In genomic region chr12:55079726-55080600, GRCm38 (mm10) we compare ENCODE assay signal across 8 mouse cellular contexts. TPM values are rescaled to one million over a fixed set of nuclear protein-coding genes. Genes with fewer than 3 reads are reported as not detected.
DNase-seq lines count a peak whose midpoint lies in the region; ATAC-seq lines count a peak whose summit lies in the region.
"Not testable (repeated sequence)": the region's sequence is repeated elsewhere in the genome, so short reads cannot be mapped to it uniquely, and the experiment has no call there.

Gene 2700097O09Rik (minus strand): TSS chr12:55080110.
Gene Srp54a (plus strand): TSS chr12:55080262.

- H3K9me3 ChIP-seq in heart, embryonic 13.5 days; liver, embryonic 12.5 days (replicated peaks); stomach, embryonic 15.5 days: not testable (repeated sequence)

- under 1% methylated on average over 60 of the region's 60 CpGs for WGBS in heart, embryonic 13.5 days
- under 1% methylated on average over 60 of the region's 60 CpGs for WGBS in liver, embryonic 12.5 days (ENCODE audit: insufficient replicate concordance)
- WGBS in stomach, embryonic 15.5 days, result under 1% methylated on average over 60 of the region's 60 CpGs

- H3K4me2 ChIP-seq in heart, embryonic 13.5 days, result peak within 1 kb of the TSS; percentile 78
- H3K4me2 ChIP-seq in liver, embryonic 12.5 days, result peak within 1 kb of the TSS; percentile 74
- peak within 1 kb of the TSS; percentile 62 for H3K4me2 ChIP-seq in stomach, embryonic 15.5 days

- H3K27me3 ChIP-seq in heart, embryonic 13.5 days (replicated peaks); liver, embryonic 12.5 days (replicated peaks); stomach, embryonic 15.5 days (replicated peaks): not testable (repeated sequence)

- ATAC-seq in erythroid progenitor cell, adult 5-6 weeks (replicated peaks; ENCODE audit: low FRiP score, poor library complexity, severe bottlenecking), result peak; percentile 95
- peak; percentile 95 for ATAC-seq in heart, embryonic 13.5 days (ENCODE audit: extremely low read depth, insufficient number of reproducible peaks, low FRiP score, low TSS enrichment)
- ATAC-seq in liver, embryonic 12.5 days, result peak; percentile 97
- peak; percentile 97 for ATAC-seq in stomach, embryonic 15.5 days (ENCODE audit: insufficient read depth, low FRiP score, low read depth)

- H3K4me3 ChIP-seq in heart, embryonic 13.5 days, result peak within 1 kb of the TSS; percentile 77
- H3K4me3 ChIP-seq in liver, embryonic 12.5 days, result peak within 1 kb of the TSS; percentile 85
- peak within 1 kb of the TSS; percentile 77 for H3K4me3 ChIP-seq in stomach, embryonic 15.5 days (replicated peaks)

- peak within 1 kb of the TSS; percentile 92 for H3K9ac ChIP-seq in heart, embryonic 13.5 days
- peak within 1 kb of the TSS; percentile 92 for H3K9ac ChIP-seq in liver, embryonic 12.5 days
- peak within 1 kb of the TSS; percentile 81 for H3K9ac ChIP-seq in stomach, embryonic 15.5 days

- H3K27ac ChIP-seq in heart, embryonic 13.5 days (replicated peaks), result peak within 1 kb of the TSS; percentile 93
- peak within 1 kb of the TSS; percentile 89 for H3K27ac ChIP-seq in liver, embryonic 12.5 days
- H3K27ac ChIP-seq in stomach, embryonic 15.5 days, result peak within 1 kb of the TSS; percentile 93

- H3K36me3 ChIP-seq in heart, embryonic 13.5 days; liver, embryonic 12.5 days; stomach, embryonic 15.5 days: not testable (repeated sequence)

- peak; percentile 96 for DNase-seq in CD4-positive helper T cell, adult 2 months (ENCODE audit: low read depth, low spot score)
- DNase-seq in brain, embryonic 18.5 days (ENCODE audit: low read depth, low spot score), result peak; percentile 85
- peak; percentile 97 for DNase-seq in kidney, postnatal 10 days
- peak; percentile 93 to 94 for DNase-seq in natural killer cell, adult 2 months (ENCODE audit: low spot score in 2 of 2)

- not testable (repeated sequence) for H3K4me1 ChIP-seq in heart, embryonic 13.5 days; stomach, embryonic 15.5 days
- H3K4me1 ChIP-seq in liver, embryonic 12.5 days, result peaks cover 23% of the 10 kb centered on the region; the same call in 1 of the 2 replicates

RNA-seq across cellular contexts. Expression of gene 2700097O09Rik, which starts in this region (rescaled TPM):
- total RNA-seq in erythroid progenitor cell, adult 5-6 weeks (2015; ENCODE audit: low replicate concordance), result 9.7 and 27.2 TPM in 2 replicates
- total RNA-seq in erythroid progenitor cell, adult 5-6 weeks (2017; ENCODE audit: low replicate concordance), result 6.7 and 9.9 TPM in 2 replicates
- polyA plus RNA-seq in heart, embryonic 13.5 days (2015; fragmentation: Nextera tagmentation; extraction: Ambion mirVana), result 25.3 and 30.6 TPM in 2 replicates
- 31.5 and 33.0 TPM in 2 replicates for polyA plus RNA-seq in liver, embryonic 12.5 days (2016; fragmentation: Nextera tagmentation; extraction: Ambion mirVana)
- polyA plus RNA-seq in stomach, embryonic 15.5 days (2015; fragmentation: Nextera tagmentation; extraction: Ambion mirVana), result 32.2 and 33.3 TPM in 2 replicates

RNA-seq across cellular contexts. Expression of gene Srp54a, which starts in this region (rescaled TPM):
- total RNA-seq in erythroid progenitor cell, adult 5-6 weeks (2015; ENCODE audit: low replicate concordance), result 44.0 and 56.9 TPM in 2 replicates
- 84.2 and 116 TPM in 2 replicates for total RNA-seq in erythroid progenitor cell, adult 5-6 weeks (2017; ENCODE audit: low replicate concordance)
- polyA plus RNA-seq in heart, embryonic 13.5 days (2015; fragmentation: Nextera tagmentation; extraction: Ambion mirVana), result 101 and 132 TPM in 2 replicates
- 105 and 106 TPM in 2 replicates for polyA plus RNA-seq in liver, embryonic 12.5 days (2016; fragmentation: Nextera tagmentation; extraction: Ambion mirVana)
- polyA plus RNA-seq in stomach, embryonic 15.5 days (2015; fragmentation: Nextera tagmentation; extraction: Ambion mirVana), result 168 and 186 TPM in 2 replicates

Comparison
In these comparisons a context has a peak if more than half of its experiments do, and no peak if none do; other contexts are left out.
1. Peak in every context shown above with its lines: DNase-seq, ATAC-seq, H3K4me3 ChIP-seq and H3K27ac ChIP-seq.